Mouse (Mus musculus) E14TG2a.4 (cell line): ENCODE measurements around the gene Ybey.

Experiments used
- H3K27me3 ChIP-seq: 2 replicates; pipeline ENCODE4 v1.6.1; 2014; ENCODE audit warnings: low read length, control low read depth; ENCODE audit not compliant: insufficient read depth
- H3K36me3 ChIP-seq: 2 replicates; pipeline ENCODE4 v1.6.1; 2014; ENCODE audit warnings: low read length, control low read depth; ENCODE audit not compliant: insufficient read depth
- H3K4me1 ChIP-seq: replicated peaks from 2 replicates; pipeline ENCODE4 v1.6.1; 2014; ENCODE audit warnings: low read depth, low read length, control low read depth
- H3K4me3 ChIP-seq: replicated peaks from 2 replicates; pipeline ENCODE4 v1.5.1; 2014; ENCODE audit warnings: mild to moderate bottlenecking, low read length
- H3K9me3 ChIP-seq: 2 replicates; pipeline ENCODE4 v1.6.1; 2014; ENCODE audit warnings: low read length, control low read depth
- CTCF ChIP-seq: conservative IDR thresholded peaks from 2 replicates; pipeline ENCODE4 v1.5.1; 2014; ENCODE audit warnings: low read length
- NANOG ChIP-seq: IDR thresholded peaks from 2 replicates; pipeline ENCODE4 v1.6.1; 2014; ENCODE audit warnings: borderline replicate concordance, low read length, mixed read lengths
- POU5F1 ChIP-seq: IDR thresholded peaks from 2 replicates; pipeline ENCODE4 v1.6.1; 2014; ENCODE audit warnings: low read length, borderline replicate concordance

Gene Ybey

DNA sequence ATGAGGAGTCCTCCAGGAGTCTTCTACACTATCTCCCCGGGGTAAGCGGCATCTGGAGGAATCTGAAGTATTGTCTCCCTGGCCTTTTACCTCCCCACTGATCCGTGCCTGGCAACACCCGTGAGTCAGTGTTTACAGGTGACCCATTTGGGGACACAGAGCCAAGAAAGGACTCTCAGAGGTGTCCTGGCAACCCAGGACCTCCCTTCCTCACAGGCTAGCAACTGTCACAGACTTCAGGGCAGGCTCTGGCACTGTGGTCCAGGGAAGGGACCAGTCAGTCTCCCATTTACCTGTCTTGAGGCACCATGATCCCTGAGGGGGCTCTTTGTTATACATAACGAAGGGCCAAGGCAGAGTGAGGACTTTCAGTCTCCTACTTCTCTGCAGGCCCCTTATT, 20.1 kb downstream of the Ybey start, which contains the start of gene 2610028H24Rik:
Gene 2610028H24Rik, plus strand, starts transcription at position 231 of the 400 bp plus-strand sequence.
- TF ChIP-seq POU5F1 (no peak), CTCF (no peak), NANOG (no peak)
- Histone ChIP-seq H3K4me3 (no peak within 1 kb of the TSS), H3K36me3 (no peaks in the 10 kb centered on the region), H3K4me1 (peaks cover 45% of the 10 kb centered on the region), H3K27me3 (no peaks in the 10 kb centered on the region), H3K9me3 (no peaks in the 10 kb centered on the region)

DNA sequence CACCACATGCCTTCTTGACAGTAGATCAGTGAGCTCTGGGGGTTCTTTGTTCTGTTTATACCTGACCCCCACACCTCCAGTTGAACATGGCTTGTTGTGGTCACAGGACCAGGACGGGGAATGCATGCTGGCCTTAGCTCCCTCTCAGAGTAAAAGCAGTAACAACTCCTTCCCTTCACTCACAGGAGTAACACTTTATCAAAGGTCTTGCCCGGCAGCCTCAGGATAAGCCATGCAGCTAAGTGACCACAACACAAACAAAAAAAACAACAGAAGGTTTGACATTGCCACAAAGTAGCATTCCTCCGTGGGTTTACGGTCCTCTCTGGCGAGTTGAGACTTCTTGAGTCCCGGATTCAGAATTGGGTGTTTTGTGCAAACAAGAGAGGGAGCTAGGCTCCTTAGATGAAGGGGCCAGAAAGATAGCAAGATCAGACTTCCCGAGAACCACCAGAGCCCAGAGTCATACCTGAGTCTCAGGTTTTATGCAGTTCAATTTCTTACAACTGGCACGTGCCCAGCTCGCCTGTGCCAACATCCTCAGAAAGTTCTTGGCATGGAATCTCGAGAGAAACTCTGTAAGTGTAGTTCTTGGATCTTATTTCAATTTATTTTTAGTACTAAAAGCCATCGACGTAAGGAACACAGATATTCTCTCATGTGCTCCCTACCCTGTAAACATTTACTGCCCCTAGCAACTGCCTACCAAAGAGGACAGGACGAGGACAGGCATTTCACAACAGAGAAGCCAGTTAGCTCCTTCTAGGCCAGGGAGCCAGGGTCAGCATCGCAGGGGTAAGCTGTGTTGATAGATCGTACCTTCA, 21.3 kb downstream of the Ybey start:
- Histone ChIP-seq H3K4me1 (peaks cover 53% of the 10 kb centered on the region), H3K9me3 (no peaks in the 10 kb centered on the region), H3K4me3 (no peak overlapping the region), H3K27me3 (no peaks in the 10 kb centered on the region), H3K36me3 (no peaks in the 10 kb centered on the region)
- no peak for TF ChIP-seq CTCF
- peak; percentile 35; the same call in 1 of the 2 replicates for TF ChIP-seq NANOG

DNA sequence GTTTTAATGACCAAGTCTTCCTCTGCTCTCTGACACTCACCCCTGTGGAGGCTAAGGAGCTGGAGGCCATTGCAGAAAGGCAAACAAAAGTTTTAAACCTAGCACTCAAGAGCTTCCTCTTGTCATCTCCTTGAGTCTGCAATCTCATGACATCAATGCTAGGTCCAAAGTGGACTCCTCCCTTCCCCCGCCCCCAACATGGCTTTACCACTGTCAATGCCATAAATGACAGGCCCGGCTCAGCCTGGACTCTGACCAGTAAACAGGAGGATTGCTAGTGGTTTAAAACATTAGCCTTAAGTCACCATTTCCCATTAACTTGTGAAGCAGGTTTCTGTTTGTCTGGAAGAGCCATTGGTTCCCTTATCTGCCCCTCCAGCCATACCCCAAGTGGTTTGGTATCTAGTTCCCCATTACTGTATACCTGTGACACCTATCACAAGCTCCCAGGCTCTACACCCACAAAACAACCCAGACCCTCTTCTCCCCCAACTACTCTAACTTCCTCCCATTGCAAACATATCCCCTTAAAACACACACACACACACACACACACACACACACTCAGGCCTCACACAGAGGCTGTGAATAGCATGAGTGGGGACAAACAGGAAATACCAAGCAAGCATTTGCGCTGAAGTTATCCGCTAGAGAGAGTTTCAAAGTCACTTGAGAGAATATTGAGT, 22.8 kb downstream of the Ybey start:
- TF ChIP-seq NANOG, result no peak
- TF ChIP-seq POU5F1, result no peak
- TF ChIP-seq CTCF, result no peak
- no peaks in the 10 kb centered on the region for H3K27me3 ChIP-seq
- peaks cover 56% of the 10 kb centered on the region for H3K4me1 ChIP-seq
- peaks cover 6% of the 10 kb centered on the region for H3K36me3 ChIP-seq
- H3K4me3 ChIP-seq, result no peak overlapping the region
- H3K9me3 ChIP-seq, result no peaks in the 10 kb centered on the region

DNA sequence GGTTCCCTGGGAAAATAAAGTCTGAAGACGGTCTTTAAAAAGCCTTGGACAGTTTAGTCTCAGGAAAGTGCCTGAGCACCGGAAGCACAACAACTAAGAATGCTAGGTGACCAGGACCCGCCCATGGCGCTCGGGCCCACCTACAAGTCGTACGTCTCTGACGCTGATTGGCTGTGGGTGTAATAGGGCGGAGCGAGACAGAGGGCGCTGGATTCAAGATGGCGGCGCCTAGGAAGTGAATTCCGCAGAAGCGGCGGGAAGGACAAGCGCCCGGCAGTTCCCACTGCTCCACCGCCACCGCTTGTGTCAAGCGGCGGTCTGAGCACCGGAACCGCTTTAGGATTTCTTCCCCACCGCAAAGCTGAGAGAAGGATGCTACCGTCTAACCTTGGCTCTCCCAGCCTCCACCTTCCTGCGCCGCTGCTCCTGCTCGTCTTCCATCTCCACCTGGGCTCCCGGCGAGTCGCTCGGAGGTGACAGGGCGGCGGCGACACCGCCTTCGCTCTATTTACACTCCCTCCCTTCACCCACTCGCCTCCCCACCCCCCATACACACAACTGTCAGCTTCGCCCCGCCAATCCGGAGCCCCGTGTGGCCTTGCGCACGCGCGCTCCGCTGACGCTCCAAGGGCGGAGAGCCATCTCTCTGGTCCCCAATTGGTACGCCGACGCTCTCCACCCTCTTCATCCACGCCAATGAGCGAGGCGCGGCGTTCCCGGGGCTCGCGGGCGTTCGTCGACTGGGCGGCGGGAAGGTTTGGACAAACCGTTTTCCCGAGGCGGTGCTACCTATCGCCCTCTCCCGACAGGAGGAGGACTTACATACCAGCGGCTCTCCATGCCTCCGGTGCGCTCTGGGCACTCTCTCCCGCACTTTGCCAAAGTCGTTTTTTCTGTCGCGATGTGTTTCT, 26.5 kb downstream of the Ybey start, which contains the start of gene Pcnt:
Gene Pcnt, minus strand, starts transcription at position 609 of the 911 bp plus-strand sequence.
- no peak for TF ChIP-seq NANOG
- peak; percentile 38 for TF ChIP-seq CTCF
- no peaks in the 10 kb centered on the region for H3K9me3 ChIP-seq
- peak within 1 kb of the TSS; percentile 96 for H3K4me3 ChIP-seq
- H3K36me3 ChIP-seq, result peaks cover 40% of the 10 kb centered on the region
- H3K4me1 ChIP-seq, result peaks cover 78% of the 10 kb centered on the region
- H3K27me3 ChIP-seq, result no peaks in the 10 kb centered on the region

DNA sequence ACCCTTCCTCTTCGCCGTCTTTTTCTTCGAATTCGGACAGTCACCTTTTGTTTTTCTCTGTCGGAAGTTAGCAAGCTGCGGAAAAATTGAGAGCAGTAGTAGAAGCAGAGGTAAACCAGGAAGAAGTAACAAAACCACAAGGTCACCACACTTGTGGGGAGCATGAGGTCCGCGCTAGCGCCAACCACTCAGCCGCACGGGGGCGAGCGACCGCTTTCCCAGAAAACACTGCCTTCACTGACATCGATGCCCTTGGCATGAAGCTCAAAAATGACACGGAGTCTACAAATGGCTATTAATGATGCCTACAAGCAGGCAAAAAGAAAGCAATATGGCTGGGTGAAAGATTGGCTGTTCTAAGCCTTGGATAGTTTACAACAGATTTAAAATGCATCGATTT, 28.6 kb downstream of the Ybey start, which contains the start of gene AC141477.1:
Gene AC141477.1, minus strand, starts transcription at position 164 of the 400 bp plus-strand sequence.
- TF ChIP-seq CTCF (no peak), POU5F1 (no peak)
- Histone ChIP-seq H3K27me3 (no peaks in the 10 kb centered on the region), H3K4me3 (peak within 1 kb of the TSS; percentile 96), H3K4me1 (peaks cover 71% of the 10 kb centered on the region), H3K36me3 (peaks cover 61% of the 10 kb centered on the region), H3K9me3 (no peaks in the 10 kb centered on the region)

DNA sequence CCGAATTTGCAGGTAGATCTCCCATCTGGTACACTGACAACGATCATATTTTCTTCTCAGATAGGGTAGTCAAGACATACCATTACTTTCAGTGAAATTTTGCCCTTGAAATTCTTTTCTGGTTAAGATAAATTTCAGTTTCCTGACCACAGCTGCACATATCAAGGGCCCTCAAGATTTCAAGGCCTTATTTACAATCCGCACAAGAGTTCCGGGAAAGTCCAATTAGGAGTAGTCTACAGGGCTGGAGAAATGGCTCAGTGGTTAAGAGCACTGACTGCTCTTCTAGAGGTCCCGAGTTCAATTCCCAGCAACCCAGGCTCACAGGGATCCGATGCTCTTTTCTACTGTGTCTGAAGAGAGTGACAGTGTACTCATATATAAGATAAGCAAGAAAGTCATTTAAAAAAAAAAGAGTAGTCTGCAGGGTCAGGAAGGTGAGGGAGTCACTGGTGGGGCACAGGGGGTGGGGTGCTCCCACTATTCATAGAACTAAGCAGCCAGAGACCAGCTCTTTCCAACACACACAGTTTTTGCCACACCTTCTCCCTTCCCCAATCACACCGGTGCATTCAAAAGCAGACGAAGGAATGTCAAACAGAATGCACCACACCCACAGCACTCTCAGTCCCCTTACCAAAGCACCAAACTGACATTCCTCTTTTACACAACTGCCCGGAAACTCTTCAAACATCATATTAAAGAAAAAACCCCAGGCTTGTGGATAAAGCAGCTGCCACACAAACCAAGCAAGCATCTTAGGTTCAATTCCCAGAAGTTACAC, 29.6 kb downstream of the Ybey start:
- no peaks in the 10 kb centered on the region for H3K9me3 ChIP-seq
- peaks cover 68% of the 10 kb centered on the region for H3K4me1 ChIP-seq
- peak overlapping the region; percentile 96 for H3K4me3 ChIP-seq
- H3K27me3 ChIP-seq, result no peaks in the 10 kb centered on the region
- no peak for TF ChIP-seq CTCF
- TF ChIP-seq POU5F1, result no peak
- TF ChIP-seq NANOG, result no peak
- peaks cover 71% of the 10 kb centered on the region for H3K36me3 ChIP-seq

DNA sequence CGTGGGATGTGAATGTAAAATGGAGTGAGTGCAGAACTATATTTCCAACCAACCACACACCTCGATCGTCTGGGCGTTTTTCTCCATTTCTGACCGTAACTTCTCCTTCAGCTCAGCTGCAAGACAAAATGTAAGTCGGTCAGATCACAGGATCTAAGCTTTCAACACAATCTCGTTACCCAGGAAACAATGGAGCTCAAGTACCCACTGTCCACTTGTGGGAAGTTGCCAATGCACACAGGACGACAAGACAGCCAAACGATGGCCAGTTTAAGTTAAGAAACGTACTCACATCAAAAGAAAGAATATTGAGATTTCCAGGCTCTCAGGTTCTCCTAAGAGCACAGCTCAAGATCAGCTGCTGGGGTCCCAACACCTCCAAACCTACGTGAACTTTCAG, 35.0 kb downstream of the Ybey start:
- Histone ChIP-seq H3K4me3 (no peak overlapping the region), H3K4me1 (peaks cover 27% of the 10 kb centered on the region), H3K36me3 (peaks cover 100% of the 10 kb centered on the region), H3K27me3 (no peaks in the 10 kb centered on the region), H3K9me3 (no peaks in the 10 kb centered on the region)
- no peak for TF ChIP-seq POU5F1
- TF ChIP-seq NANOG, result no peak
- TF ChIP-seq CTCF, result no peak

DNA sequence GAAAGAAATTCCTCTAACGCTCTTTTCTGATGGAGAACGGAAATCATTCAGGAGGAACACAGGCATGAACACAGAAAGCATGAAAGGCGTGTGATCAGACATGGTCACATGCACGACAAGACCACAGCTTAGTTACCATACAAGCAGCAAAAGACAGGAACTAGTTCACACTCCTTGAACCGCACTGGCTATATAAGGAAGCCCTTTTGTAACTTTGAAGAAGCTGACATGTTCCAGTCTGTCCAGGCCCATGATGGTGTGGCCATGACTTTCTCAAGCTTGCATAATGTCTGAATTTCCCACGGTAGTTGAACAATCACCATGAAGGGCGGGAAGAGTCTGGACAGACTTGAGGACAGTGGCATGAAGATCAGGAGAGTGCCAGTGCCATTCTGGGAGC, 43.2 kb downstream of the Ybey start:
- Histone ChIP-seq H3K4me3 (no peak overlapping the region), H3K36me3 (peaks cover 100% of the 10 kb centered on the region), H3K4me1 (no peaks in the 10 kb centered on the region), H3K9me3 (no peaks in the 10 kb centered on the region), H3K27me3 (no peaks in the 10 kb centered on the region)
- no peak for TF ChIP-seq NANOG
- no peak for TF ChIP-seq POU5F1
